Mouse (Mus musculus): ENCODE measurements around the gene Dusp7. TPM values are rescaled to one million over a fixed set of nuclear protein-coding genes. Genes with fewer than 3 reads are reported as not detected.
A peak's percentile ranks its signal among the peaks of the same experiment; 100 is the strongest.

Dusp7 gene
- polyA plus RNA-seq, 1 experiment = 223 TPM

GRCm38 (mm10) chr9:106394649-106395602, 26.5 kb downstream of the Dusp7 start:
- TF ChIP-seq CTCF (IDR thresholded peaks at IDR 0.05; ENCODE audit: insufficient read depth, low read length) (peak; percentile 38), POLR2A (IDR thresholded peaks at IDR 0.05; ENCODE audit: borderline replicate concordance, extremely low read depth, low read depth, low read length) (no peak)
- WGBS = 64% methylated on average over 11 of the region's 11 CpGs
- Histone ChIP-seq H3K4me1 (ENCODE audit: control insufficient read depth, insufficient read depth, low read length) (peaks cover 15% of the 10 kb centered on the region), H3K4me3 (replicated peaks; ENCODE audit: extremely low read depth, low read depth, low read length) (no peak overlapping the region)
- DNase-seq = no peak

GRCm38 (mm10) chr9:106397733-106398132, 29.3 kb downstream of the Dusp7 start:
- Histone ChIP-seq H3K4me1 (ENCODE audit: control insufficient read depth, insufficient read depth, low read length) (peaks cover 15% of the 10 kb centered on the region), H3K4me3 (replicated peaks; ENCODE audit: extremely low read depth, low read depth, low read length) (no peak overlapping the region)
- WGBS = 57% methylated on average over 4 of the region's 4 CpGs
- TF ChIP-seq CTCF (IDR thresholded peaks at IDR 0.05; ENCODE audit: insufficient read depth, low read length) (no peak), POLR2A (IDR thresholded peaks at IDR 0.05; ENCODE audit: borderline replicate concordance, extremely low read depth, low read depth, low read length) (no peak)
- DNase-seq = no peak

GRCm38 (mm10) chr9:106398667-106399311, 30.4 kb downstream of the Dusp7 start:
- Histone ChIP-seq H3K4me1 (ENCODE audit: control insufficient read depth, insufficient read depth, low read length) (0 out of 2 replicates have a peak, but pooled peaks cover 7% of the 10 kb centered on the region), H3K4me3 (replicated peaks; ENCODE audit: extremely low read depth, low read depth, low read length) (no peak overlapping the region)
- no peak for TF ChIP-seq CTCF (IDR thresholded peaks at IDR 0.05; ENCODE audit: insufficient read depth, low read length)
- TF ChIP-seq POLR2A (IDR thresholded peaks at IDR 0.05; ENCODE audit: borderline replicate concordance, extremely low read depth, low read depth, low read length) = no peak
- DNase-seq = no peak
- WGBS = 65% methylated on average over 9 of the region's 9 CpGs

GRCm38 (mm10) chr9:106399808-106400207, 31.4 kb downstream of the Dusp7 start:
- 0 out of 2 replicates have a peak, but pooled peaks cover 3% of the 10 kb centered on the region for H3K4me1 ChIP-seq (ENCODE audit: control insufficient read depth, insufficient read depth, low read length)
- no peak for TF ChIP-seq POLR2A (IDR thresholded peaks at IDR 0.05; ENCODE audit: borderline replicate concordance, extremely low read depth, low read depth, low read length)
- TF ChIP-seq CTCF (IDR thresholded peaks at IDR 0.05; ENCODE audit: insufficient read depth, low read length) = no peak
- H3K4me3 ChIP-seq (replicated peaks; ENCODE audit: extremely low read depth, low read depth, low read length) = no peak overlapping the region
- DNase-seq = no peak
- WGBS = 91% methylated on average over 3 of the region's 3 CpGs

GRCm38 (mm10) chr9:106402149-106402548, 33.7 kb downstream of the Dusp7 start:
- no peak for TF ChIP-seq CTCF (IDR thresholded peaks at IDR 0.05; ENCODE audit: insufficient read depth, low read length)
- Histone ChIP-seq H3K4me3 (replicated peaks; ENCODE audit: extremely low read depth, low read depth, low read length) (no peak overlapping the region), H3K4me1 (ENCODE audit: control insufficient read depth, insufficient read depth, low read length) (peaks cover 3% of the 10 kb centered on the region; the same call in 1 of the 2 replicates)
- 80% methylated on average over 5 of the region's 5 CpGs for WGBS
- DNase-seq = no peak

- no peak overlapping the region for H3K4me3 ChIP-seq (replicated peaks; ENCODE audit: extremely low read depth, low read depth, low read length)
- TF ChIP-seq CTCF (IDR thresholded peaks at IDR 0.05; ENCODE audit: insufficient read depth, low read length) (no peak), POLR2A (IDR thresholded peaks at IDR 0.05; ENCODE audit: borderline replicate concordance, extremely low read depth, low read depth, low read length) (no peak)
- no peak for DNase-seq
- 81% methylated on average over 16 of the region's 16 CpGs for WGBS
- H3K4me1 ChIP-seq (ENCODE audit: control insufficient read depth, insufficient read depth, low read length) = peaks cover 3% of the 10 kb centered on the region; the same call in 1 of the 2 replicates
These were observed 34.4 kb downstream of the Dusp7 start for GRCm38 (mm10) chr9:106402607-106403375.

GRCm38 (mm10) chr9:106405275-106405674, 36.8 kb downstream of the Dusp7 start:
- no peak for TF ChIP-seq POLR2A (IDR thresholded peaks at IDR 0.05; ENCODE audit: borderline replicate concordance, extremely low read depth, low read depth, low read length)
- TF ChIP-seq CTCF (IDR thresholded peaks at IDR 0.05; ENCODE audit: insufficient read depth, low read length) = no peak
- no peak for DNase-seq
- 40% methylated on average over 6 of the region's 6 CpGs for WGBS
- Histone ChIP-seq H3K4me1 (ENCODE audit: control insufficient read depth, insufficient read depth, low read length) (no peaks in the 10 kb centered on the region; the same call in 1 of the 2 replicates), H3K4me3 (replicated peaks; ENCODE audit: extremely low read depth, low read depth, low read length) (no peak overlapping the region)

- Histone ChIP-seq H3K4me3 (replicated peaks; ENCODE audit: extremely low read depth, low read depth, low read length) (no peak overlapping the region), H3K4me1 (ENCODE audit: control insufficient read depth, insufficient read depth, low read length) (no peaks in the 10 kb centered on the region; the same call in 1 of the 2 replicates)
- WGBS = 46% methylated on average over 8 of the region's 8 CpGs
- TF ChIP-seq POLR2A (IDR thresholded peaks at IDR 0.05; ENCODE audit: borderline replicate concordance, extremely low read depth, low read depth, low read length) (no peak), CTCF (IDR thresholded peaks at IDR 0.05; ENCODE audit: insufficient read depth, low read length) (no peak)
- DNase-seq = no peak
These were observed 38.1 kb downstream of the Dusp7 start for GRCm38 (mm10) chr9:106406443-106407078.
